ENCODE assay signal across 20 mouse cellular contexts in genomic region chr4:131591456-131591855, GRCm38 (mm10).
DNase-seq lines count a peak whose midpoint lies in the region; ATAC-seq and TF ChIP-seq lines count a peak whose summit lies in the region.
"Had no signal": no experiment of that assay in that cellular context is flagged by ENCODE, and none has a peak within 500 bp of the region (broad histone marks: within the 10 kb centered on the region; RNA-seq: fewer than 3 reads in every experiment).

No protein-coding gene starts in this region.

- TF ChIP-seq POLR2A in CH12.LX (IDR thresholded peaks at IDR 0.05; ENCODE audit: low read depth, low read length): no peak

- WGBS in neural tube, embryonic 15.5 days: 87% methylated on average over 5 of the region's 5 CpGs

- intact Hi-C loops in heart, postnatal 14 days (cut with DNase I): no loop called here

- no peak overlapping the region for H3K9ac ChIP-seq in CH12.LX (ENCODE audit: insufficient read depth, low read depth)
- H3K9ac ChIP-seq in neural tube, embryonic 15.5 days (replicated peaks): no peak overlapping the region

- H3K4me2 ChIP-seq in CH12.LX (ENCODE audit: insufficient read depth, low read depth, poor library complexity, severe bottlenecking): no peak overlapping the region
- H3K4me2 ChIP-seq in neural tube, embryonic 15.5 days: no peak overlapping the region

- peak; percentile 89 for TF ChIP-seq EP300 in CH12.LX (IDR thresholded peaks at IDR 0.05; ENCODE audit: low read length)

- peaks cover 7 to 10% of the 10 kb centered on the region in 2 experiments for H3K4me1 ChIP-seq in CH12.LX (ENCODE audit: control insufficient read depth in 1 of 2, insufficient read depth in 2 of 2)
- no peaks in the 10 kb centered on the region for H3K4me1 ChIP-seq in neural tube, embryonic 15.5 days

- TF ChIP-seq CTCF in CH12.LX (conservative IDR thresholded peaks at IDR 0.05 in 1 of 2, IDR thresholded peaks at IDR 0.05 in 1 of 2; ENCODE audit: low read depth in 2 of 2, low read length in 2 of 2): no peak

- H3K36me3 ChIP-seq in CH12.LX (replicated peaks in 1 of 2; ENCODE audit: control insufficient read depth in 1 of 2, insufficient read depth in 1 of 2, low read length in 1 of 2): no peaks in the 10 kb centered on the region
- H3K36me3 ChIP-seq in neural tube, embryonic 15.5 days: no peaks in the 10 kb centered on the region
- H3K36me3 ChIP-seq: G1E had no signal

- H3K27ac ChIP-seq in CH12.LX (ENCODE audit: insufficient read depth, low read depth): no peak overlapping the region
- H3K27ac ChIP-seq in neural tube, embryonic 15.5 days (replicated peaks): no peak overlapping the region

- H3K27me3 ChIP-seq in CH12.LX (replicated peaks): peaks cover 43% of the 10 kb centered on the region
- H3K27me3 ChIP-seq in neural tube, embryonic 15.5 days (replicated peaks): no peaks in the 10 kb centered on the region

- H3K79me2 ChIP-seq in CH12.LX (replicated peaks; ENCODE audit: control insufficient read depth, extremely low read depth, insufficient read depth, poor library complexity, severe bottlenecking): no peaks in the 10 kb centered on the region

- in situ Hi-C loops in CH12.LX (cut with MboI; ENCODE audit: low pct_ligation_motif_present, low pct_unique_long_range_greater_than_20kb, low sequenced_read_pairs): no loop called here

- ATAC-seq in neural tube, embryonic 15.5 days (ENCODE audit: low FRiP score): no peak
- ATAC-seq: activated CD4-positive, CD25-positive, alpha-beta regulatory T cell, adult 4 months; CD4-positive, CD25-positive, alpha-beta regulatory T cell, adult 4 months; Patski had no signal

- no peak for TF ChIP-seq RAD21 in CH12.LX (IDR thresholded peaks at IDR 0.05; ENCODE audit: low read depth, low read length)

- no peak overlapping the region for H3K4me3 ChIP-seq in CH12.LX (replicated peaks in 1 of 3; ENCODE audit: low read depth in 2 of 3, low read length in 2 of 3, poor library complexity in 1 of 3)
- H3K4me3 ChIP-seq in neural tube, embryonic 15.5 days (replicated peaks): no peak overlapping the region

- dilution Hi-C loops in CH12.LX (cut with MboI; ENCODE audit: extremely low pct_ligation_motif_present, extremely low pct_unique_long_range_greater_than_20kb, low sequenced_read_pairs): no loop called here

- peak; percentile 86 for DNase-seq in A20 (ENCODE audit: low read depth, low spot score)
- DNase-seq in CH12.LX (ENCODE audit: extremely low read depth): peak; percentile 38
- no peak for DNase-seq in heart, postnatal 14 days
- DNase-seq: adrenal gland, adult 2 months; adrenal gland, adult 8-10 months; adrenal gland, postnatal 10 days; adrenal gland, postnatal 14 days; adrenal gland, postnatal 25 days; adrenal gland, postnatal 36 days; B cell, adult 2 months; cerebellum, adult 11 months; cerebellum, adult 11-12 months; cerebellum, adult 18-20 months; cerebellum, adult 2 months; cerebellum, adult 8-10 months had no signal

- H3K9me3 ChIP-seq in CH12.LX (replicated peaks; ENCODE audit: low read length): peaks cover 5% of the 10 kb centered on the region
- H3K9me3 ChIP-seq in neural tube, embryonic 15.5 days (replicated peaks): no peaks in the 10 kb centered on the region
- H3K9me3 ChIP-seq: G1E had no signal

TF ChIP-seq in CH12.LX, 34 proteins besides CTCF, POLR2A, EP300 and RAD21:
- TF ChIP-seq ZNF384 (IDR thresholded peaks at IDR 0.05; ENCODE audit: low read depth, low read length): no peak
- TF ChIP-seq ZC3H11A (IDR thresholded peaks at IDR 0.05; ENCODE audit: low read depth, low read length): no peak
- no peak for TF ChIP-seq MAZ (IDR thresholded peaks at IDR 0.05; ENCODE audit: low read depth, low read length)
- TF ChIP-seq PAX5 (IDR thresholded peaks at IDR 0.05; ENCODE audit: low read length): no peak
- no peak for TF ChIP-seq MAFK (IDR thresholded peaks at IDR 0.05; ENCODE audit: insufficient replicate concordance, low read length)
- peak; percentile 30; the same call in 1 of the 2 replicates for TF ChIP-seq JUND (conservative IDR thresholded peaks at IDR 0.05; ENCODE audit: low read depth, low read length)
- no peak for TF ChIP-seq USF2 (conservative IDR thresholded peaks at IDR 0.05; ENCODE audit: low read depth, low read length)
- TF ChIP-seq IRF4 (IDR thresholded peaks at IDR 0.05; ENCODE audit: low read depth, low read length): peak; percentile 95
- peak; percentile 88 for TF ChIP-seq MAX (IDR thresholded peaks at IDR 0.05; ENCODE audit: low read length)
- no peak for TF ChIP-seq UBTF (IDR thresholded peaks at IDR 0.05; ENCODE audit: low read depth, low read length)
- TF ChIP-seq JUN (IDR thresholded peaks at IDR 0.05; ENCODE audit: insufficient read depth, low read depth, low read length): no peak
- no peak for TF ChIP-seq NRF1 (IDR thresholded peaks at IDR 0.05; ENCODE audit: low read depth, low read length)
- TF ChIP-seq USF1 (IDR thresholded peaks at IDR 0.05; ENCODE audit: low read depth, low read length): no peak
- no peak for TF ChIP-seq CHD1 (IDR thresholded peaks at IDR 0.05; ENCODE audit: low read depth, low read length)
- no peak for TF ChIP-seq ELF1 (IDR thresholded peaks at IDR 0.05; ENCODE audit: low read depth, low read length)
- no peak for TF ChIP-seq HCFC1 (IDR thresholded peaks at IDR 0.05; ENCODE audit: low read depth, low read length)
- peak; percentile 52; the same call in 1 of the 2 replicates for TF ChIP-seq RCOR1 (conservative IDR thresholded peaks at IDR 0.05; ENCODE audit: low read depth, low read length)
- TF ChIP-seq TBP (conservative IDR thresholded peaks at IDR 0.05; ENCODE audit: low read depth, low read length): no peak
- no peak for TF ChIP-seq ZKSCAN1 (IDR thresholded peaks at IDR 0.05; ENCODE audit: borderline replicate concordance, low read depth, low read length)
- peak; percentile 90 for TF ChIP-seq MYC (IDR thresholded peaks at IDR 0.05; ENCODE audit: low read depth, low read length)
- no peak for TF ChIP-seq E2F4 (IDR thresholded peaks at IDR 0.05; ENCODE audit: insufficient replicate concordance, low read depth, low read length)
- no peak for TF ChIP-seq MEF2A (IDR thresholded peaks at IDR 0.05; ENCODE audit: borderline replicate concordance, low read depth, low read length)
- TF ChIP-seq BHLHE40 (IDR thresholded peaks at IDR 0.05; ENCODE audit: low read depth, low read length): 0 out of 2 replicates have a peak, but pooled peaks have one; percentile 36
- no peak for TF ChIP-seq TCF12 (IDR thresholded peaks at IDR 0.05; ENCODE audit: low read depth, low read length)
- no peak for TF ChIP-seq GABPA (IDR thresholded peaks at IDR 0.05; ENCODE audit: insufficient replicate concordance, low read depth, low read length)
- 0 out of 2 replicates have a peak, but pooled peaks have one; percentile 29 for TF ChIP-seq MXI1 (IDR thresholded peaks at IDR 0.05; ENCODE audit: low read depth, low read length)
- TF ChIP-seq KAT2A (IDR thresholded peaks at IDR 0.05; ENCODE audit: insufficient replicate concordance, low read length): no peak
- no peak for TF ChIP-seq ETS1 (conservative IDR thresholded peaks at IDR 0.05; ENCODE audit: low read depth, low read length)
- TF ChIP-seq POLR2AphosphoS2 (IDR thresholded peaks at IDR 0.05; ENCODE audit: low read depth, low read length): no peak
- TF ChIP-seq CHD2 (IDR thresholded peaks at IDR 0.05; ENCODE audit: low read length): no peak; the same call in 1 of the 2 replicates
- TF ChIP-seq SMC3 (IDR thresholded peaks at IDR 0.05; ENCODE audit: low read depth, low read length): no peak
- TF ChIP-seq NELFE (IDR thresholded peaks at IDR 0.05; ENCODE audit: low read depth, low read length): no peak
- no peak for TF ChIP-seq ZMIZ1 (IDR thresholded peaks at IDR 0.05; ENCODE audit: low read depth, low read length)
- 0 out of 2 replicates have a peak, but pooled peaks have one; percentile 32 for TF ChIP-seq SIN3A (IDR thresholded peaks at IDR 0.05; ENCODE audit: low read length)
TF ChIP-seq in CH12.LX: peak in this region for 8.

Comparison
In these comparisons a context has a peak if more than half of its experiments do, and no peak if none do; other contexts are left out.
1. DNase-seq: peak in A20 (single experiment) and CH12.LX (single experiment); none in heart, postnatal 14 days (0 of 2).